Comparison of ENCODE assay signal across 23 mouse cellular contexts in genomic region chr10:41235584-41235983, GRCm38 (mm10).
"Had no signal": no experiment of that assay in that cellular context is flagged by ENCODE, and none has a peak within 500 bp of the region (broad histone marks: within the 10 kb centered on the region; RNA-seq: fewer than 3 reads in every experiment).

No protein-coding gene starts in this region.

- H3K4me2 ChIP-seq: heart, embryonic 12.5 days; hindbrain, embryonic 12.5 days; hindbrain, embryonic 14.5 days; intestine, embryonic 15.5 days; limb, embryonic 12.5 days had no signal

- H3K27me3 ChIP-seq: heart, embryonic 12.5 days; hindbrain, embryonic 12.5 days; intestine, embryonic 15.5 days; limb, embryonic 12.5 days had no signal

- H3K9ac ChIP-seq: forebrain, postnatal 0 days; heart, embryonic 12.5 days; hindbrain, embryonic 12.5 days; hindbrain, embryonic 14.5 days; intestine, embryonic 15.5 days; limb, embryonic 12.5 days had no signal

- H3K4me3 ChIP-seq: heart, embryonic 10.5 days; heart, embryonic 12.5 days; hindbrain, embryonic 10.5 days; hindbrain, embryonic 12.5 days; intestine, embryonic 15.5 days; limb, embryonic 12.5 days had no signal

- DNase-seq: forebrain, postnatal 0 days; gastrocnemius, postnatal 10 days; gastrocnemius, postnatal 25 days; heart, adult 18-20 months; heart, postnatal 10 days; heart, postnatal 4 days; kidney, adult 18-20 months; kidney, adult 8-10 months; kidney, postnatal 10 days; kidney, postnatal 36 days; layer of hippocampus, adult 9-11 months; layer of hippocampus, postnatal 36 days; left cerebral cortex, postnatal 4 days had no signal

- H3K36me3 ChIP-seq: hindbrain, embryonic 10.5 days; intestine, embryonic 15.5 days; limb, embryonic 12.5 days had no signal

- H3K9me3 ChIP-seq: heart, embryonic 10.5 days; heart, embryonic 12.5 days; hindbrain, embryonic 10.5 days; hindbrain, embryonic 12.5 days; intestine, embryonic 15.5 days; limb, embryonic 12.5 days had no signal

- ATAC-seq: forebrain, postnatal 0 days; hindbrain, embryonic 16.5 days; inflammation-experienced regulatory T-cells, adult 6 months; intestine, embryonic 15.5 days; intestine, postnatal 0 days had no signal

- H3K4me1 ChIP-seq: heart, embryonic 10.5 days; hindbrain, embryonic 10.5 days; hindbrain, embryonic 12.5 days; intestine, embryonic 15.5 days; limb, embryonic 12.5 days had no signal

- H3K27ac ChIP-seq: heart, embryonic 10.5 days; hindbrain, embryonic 10.5 days; hindbrain, embryonic 12.5 days; hindbrain, embryonic 14.5 days; intestine, embryonic 15.5 days; limb, embryonic 12.5 days had no signal
